Mouse (Mus musculus) cortical plate, adult 2 months (tissue): ENCODE measurements around the gene Samd15.

ENCODE experiments used
- CTCF ChIP-seq: fragments of 200-500 bp; IDR thresholded peaks from 2 replicates; pipeline ENCODE4 v1.5.1; 2011; ENCODE audit warnings: mild to moderate bottlenecking, control low read depth, low read length; ENCODE audit not compliant: insufficient read depth; ENCODE audit errors: extremely low read depth
- POLR2A ChIP-seq: fragments of 200-500 bp; IDR thresholded peaks from 2 replicates; pipeline ENCODE4 v1.6.1; 2011; ENCODE audit warnings: mild to moderate bottlenecking, low read length, control low read depth; ENCODE audit not compliant: insufficient read depth; ENCODE audit errors: extremely low read depth

DNA sequence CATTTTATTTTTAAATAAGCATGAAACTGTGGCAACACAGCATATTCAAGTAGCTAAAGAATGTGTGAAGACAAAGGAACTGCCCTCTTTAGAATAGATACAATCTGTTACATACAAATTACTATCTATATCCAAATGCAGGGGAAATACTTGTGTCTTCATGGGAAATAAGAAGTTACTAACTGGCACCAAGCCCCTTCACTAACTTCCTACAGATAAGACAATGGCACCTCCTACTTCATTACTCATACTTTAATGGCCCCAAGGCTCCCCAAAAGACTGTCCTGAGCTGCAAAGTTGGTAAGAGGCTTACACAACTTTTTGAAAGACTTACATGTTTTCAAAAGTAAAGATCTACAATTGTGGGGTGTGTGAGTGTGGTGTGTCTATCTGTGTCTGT is 18.1 kb downstream of the Samd15 start:
- TF ChIP-seq CTCF (no peak), POLR2A (no peak)
